Mouse (Mus musculus): ENCODE data around the gene Xpnpep3. TPM values are rescaled to one million over a fixed set of nuclear protein-coding genes. Genes with fewer than 3 reads are reported as not detected.

Xpnpep3 gene
- total RNA-seq (2021): 1 to 10 TPM; 6.5 to 6.7 TPM
- long read RNA-seq, experiment 1, partial matches to known transcripts: 1 of 23 reads
- long read RNA-seq, experiment 1, other reads (novel, unspliced or antisense): 21 of 23 reads
- long read RNA-seq, experiment 2, partial matches to known transcripts: 0 of 9 reads
- long read RNA-seq, experiment 2, other reads (novel, unspliced or antisense): 9 of 9 reads

DNA sequence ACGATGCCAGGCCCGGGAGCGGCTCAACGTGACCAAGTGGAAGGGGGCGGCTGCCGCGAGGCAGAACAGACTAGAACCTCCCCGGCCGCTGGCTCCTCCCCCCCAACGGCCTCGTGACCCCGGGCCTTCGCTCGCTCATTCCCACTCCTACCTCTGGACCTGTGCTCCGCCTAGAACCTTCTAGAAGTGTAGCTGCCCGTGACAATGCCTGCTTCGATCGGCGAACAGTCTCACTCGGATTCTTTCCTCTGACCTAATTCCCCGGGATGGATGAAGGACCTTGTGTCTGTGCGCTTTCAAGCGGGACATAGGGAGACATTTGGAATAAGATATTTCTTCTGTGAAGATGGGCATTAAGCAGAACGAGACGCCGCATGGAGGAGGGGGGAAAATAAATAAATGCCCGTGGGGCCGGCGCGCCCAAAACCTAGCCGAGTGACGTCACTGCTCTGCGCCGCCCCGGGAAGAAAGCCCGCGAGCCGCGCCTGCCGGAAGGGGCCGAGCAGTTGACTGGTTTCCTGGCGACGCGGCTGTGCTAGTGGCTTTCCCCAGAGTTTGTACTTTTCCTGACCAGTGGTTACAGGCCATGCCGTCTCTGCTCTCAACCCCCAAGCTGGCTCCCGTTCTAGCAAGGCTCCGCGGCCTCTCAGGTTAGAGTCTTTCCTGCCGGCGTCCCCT lies at the start of gene Xpnpep3, which contains the start of gene St13:
Xpnpep3 (plus strand) TSS at position 501 of the 678 bp plus-strand sequence.
St13 (minus strand) TSS at position 440 of the 678 bp plus-strand sequence.
- DNase-seq: peak; percentile 96

DNA sequence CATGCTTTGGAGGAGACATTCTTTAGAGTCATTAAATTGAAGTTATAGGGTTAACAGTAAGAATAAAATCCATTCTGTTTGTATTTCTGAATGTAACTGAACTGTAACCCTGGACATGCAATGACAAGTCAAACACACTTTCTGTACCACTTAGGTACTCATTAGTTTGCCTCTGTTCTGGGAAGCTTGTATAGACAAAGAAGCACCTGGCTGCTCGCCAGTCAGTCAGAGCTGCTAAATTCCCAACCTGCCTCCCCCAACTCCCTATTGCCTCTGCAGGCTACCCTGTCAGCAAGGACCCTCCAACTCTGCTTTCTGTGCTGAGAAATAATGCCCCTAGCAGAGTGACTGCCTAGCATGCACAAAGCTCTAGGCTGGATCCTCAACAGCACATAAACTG lies 49.5 kb upstream of the Xpnpep3 start:
- DNase-seq: no peak

DNA sequence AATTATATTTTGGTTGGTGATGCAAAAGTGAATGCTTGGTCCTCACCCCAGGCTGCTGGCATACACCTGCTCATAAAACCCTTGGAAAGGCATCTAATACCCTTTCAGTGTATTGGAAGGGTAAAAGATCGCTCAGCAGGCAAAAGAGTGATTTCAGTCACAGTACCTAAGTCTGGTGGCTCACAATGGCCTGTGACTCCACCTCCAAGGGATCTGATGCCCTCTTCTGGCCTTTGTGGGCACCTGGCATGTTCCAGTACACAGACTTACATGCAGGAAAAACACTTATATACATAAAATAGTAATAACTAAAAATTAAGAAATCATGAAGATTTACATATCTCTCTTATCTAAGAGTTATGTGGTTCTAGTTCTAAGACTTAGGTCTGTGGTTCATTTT lies 47.3 kb upstream of the Xpnpep3 start:
- no peak for DNase-seq

- no peak for DNase-seq
Observed at GRCm38 (mm10) chr15:81355146-81355761, 44.7 kb upstream of the Xpnpep3 start.

DNA sequence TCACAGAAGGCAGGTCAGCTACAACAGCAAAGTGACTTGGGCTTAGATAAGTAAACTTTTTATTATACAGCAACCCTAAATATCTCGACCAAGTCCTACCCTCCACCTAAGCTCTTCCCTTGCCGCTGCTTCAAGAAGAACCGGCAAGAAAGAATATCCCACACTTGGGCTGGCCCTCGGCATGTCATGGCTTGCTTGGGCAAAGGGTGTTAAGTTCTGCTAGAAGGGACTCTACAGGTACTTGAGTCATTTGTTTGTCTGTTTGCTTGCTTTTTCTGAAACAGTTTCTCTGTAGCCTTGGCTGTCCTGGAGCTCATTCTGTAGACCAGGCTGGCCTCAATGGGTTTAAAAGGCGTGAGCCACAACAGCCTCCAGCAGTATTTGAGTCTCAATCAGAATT lies 43.0 kb upstream of the Xpnpep3 start:
- no peak for DNase-seq

DNA sequence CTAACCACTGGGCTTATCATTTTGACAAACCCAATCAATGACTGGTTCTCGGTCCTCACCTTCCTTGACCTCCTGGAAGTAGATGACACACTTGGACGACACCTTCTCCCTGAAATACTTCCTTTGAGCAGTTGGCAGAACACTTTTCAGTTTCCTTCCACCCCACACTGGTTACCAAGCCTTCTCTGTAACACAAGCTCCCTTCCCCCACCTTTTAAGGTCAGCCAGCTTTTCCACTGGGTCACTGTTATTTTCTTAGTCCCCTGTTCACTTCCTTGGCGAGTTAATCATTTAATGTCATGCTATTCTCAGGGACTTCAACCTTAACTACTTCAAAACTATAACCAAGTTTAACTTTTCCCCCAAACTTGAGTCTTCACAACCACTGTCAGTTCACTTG lies 41.0 kb upstream of the Xpnpep3 start:
- DNase-seq: no peak

- DNase-seq: no peak
Observed at GRCm38 (mm10) chr15:81359421-81359820, 40.5 kb upstream of the Xpnpep3 start.

DNA sequence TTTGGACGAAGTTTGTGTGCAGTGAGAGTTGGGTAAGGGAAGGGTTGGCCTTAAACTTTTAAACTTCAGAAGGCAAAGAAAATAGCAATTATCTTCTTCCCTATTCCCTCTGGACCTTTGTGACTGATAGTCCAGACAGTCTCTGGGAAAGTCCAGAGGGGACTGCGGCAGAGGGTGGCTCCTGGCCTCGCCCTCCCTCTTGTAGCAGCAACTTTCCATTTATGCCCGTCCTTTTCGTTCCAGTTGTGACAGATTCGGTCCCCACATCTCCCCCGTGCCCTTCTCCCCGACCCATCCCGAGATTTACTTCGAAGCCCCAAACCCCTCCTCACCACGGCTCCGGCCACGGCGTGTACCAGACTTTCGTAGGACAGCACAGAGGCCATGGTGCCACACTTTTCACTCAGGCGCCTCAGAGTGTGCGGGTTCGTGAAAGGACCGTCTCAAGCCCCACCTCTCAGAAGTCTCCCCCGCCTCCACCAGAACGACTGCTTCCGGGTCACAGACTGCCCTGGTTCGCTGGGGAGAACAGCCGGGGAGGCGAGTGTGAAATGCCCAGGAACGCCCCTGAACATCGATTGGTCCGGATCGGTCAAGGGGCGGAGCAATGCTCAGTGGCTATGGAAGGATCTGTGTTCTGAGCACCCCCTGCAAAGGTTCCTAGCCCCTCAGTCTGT lies 39.5 kb upstream of the Xpnpep3 start, which contains the start of gene Slc25a17:
Slc25a17 (minus strand) TSS at position 468 of the 677 bp plus-strand sequence.
- DNase-seq: peak; percentile 95

GRCm38 (mm10) chr15:81361022-81361404 lies 38.9 kb upstream of the Xpnpep3 start:
- DNase-seq: no peak

GRCm38 (mm10) chr15:81361417-81362015 lies 38.4 kb upstream of the Xpnpep3 start:
- no peak for DNase-seq

- no peak for DNase-seq
Observed at GRCm38 (mm10) chr15:81362501-81362900, 37.4 kb upstream of the Xpnpep3 start.

GRCm38 (mm10) chr15:81364271-81364670 lies 35.7 kb upstream of the Xpnpep3 start:
- DNase-seq: no peak

GRCm38 (mm10) chr15:81365246-81365645 lies 34.7 kb upstream of the Xpnpep3 start:
- DNase-seq: no peak

GRCm38 (mm10) chr15:81366241-81366640 lies 33.7 kb upstream of the Xpnpep3 start:
- no peak for DNase-seq

GRCm38 (mm10) chr15:81368601-81369000 lies 31.3 kb upstream of the Xpnpep3 start:
- no peak for DNase-seq

DNA sequence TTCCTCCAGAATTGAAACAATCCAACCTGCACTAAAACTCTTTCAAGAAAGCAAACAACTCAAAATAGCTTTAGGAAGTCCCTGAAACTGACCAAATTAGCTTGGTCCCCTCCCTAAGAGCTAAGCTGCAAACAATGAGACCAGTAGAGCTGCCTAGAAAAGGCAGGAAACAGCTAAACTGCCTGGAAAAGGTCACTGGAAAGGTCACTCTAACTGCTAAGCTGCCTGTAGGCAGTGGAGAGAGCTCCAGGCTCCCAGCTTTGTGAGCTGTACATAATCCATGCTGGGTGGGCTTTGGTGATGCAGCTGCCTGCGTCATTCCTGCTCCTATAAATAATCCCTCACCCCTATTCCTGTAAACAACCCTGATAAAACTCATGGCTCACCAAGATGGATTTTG lies 29.6 kb upstream of the Xpnpep3 start:
- no peak for DNase-seq

GRCm38 (mm10) chr15:81374621-81375020 lies 25.3 kb upstream of the Xpnpep3 start:
- DNase-seq: no peak

- no peak for DNase-seq
Observed at GRCm38 (mm10) chr15:81378845-81379244, 21.1 kb upstream of the Xpnpep3 start.

GRCm38 (mm10) chr15:81386327-81386726 lies 13.6 kb upstream of the Xpnpep3 start:
- no peak for DNase-seq

DNA sequence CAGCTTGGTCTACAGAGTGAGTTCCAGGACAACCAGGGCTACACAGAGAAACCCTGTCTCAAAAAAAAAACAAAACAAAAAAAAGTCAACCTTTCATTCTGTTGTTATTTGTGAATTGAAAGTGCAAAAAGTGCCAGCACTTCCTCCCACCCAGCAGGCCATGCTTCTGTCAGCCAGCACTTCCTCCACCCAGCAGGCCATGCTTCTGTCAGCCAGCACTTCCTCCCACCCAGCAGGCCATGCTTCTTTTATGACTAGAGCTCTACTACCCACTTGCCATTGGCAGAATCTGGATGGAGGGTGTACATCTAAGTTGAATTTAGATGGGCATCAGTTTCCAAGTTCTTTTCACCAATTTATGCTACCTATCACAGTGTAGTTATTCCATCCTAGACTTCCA lies 6.9 kb upstream of the Xpnpep3 start:
- peak; percentile 13 for DNase-seq

DNA sequence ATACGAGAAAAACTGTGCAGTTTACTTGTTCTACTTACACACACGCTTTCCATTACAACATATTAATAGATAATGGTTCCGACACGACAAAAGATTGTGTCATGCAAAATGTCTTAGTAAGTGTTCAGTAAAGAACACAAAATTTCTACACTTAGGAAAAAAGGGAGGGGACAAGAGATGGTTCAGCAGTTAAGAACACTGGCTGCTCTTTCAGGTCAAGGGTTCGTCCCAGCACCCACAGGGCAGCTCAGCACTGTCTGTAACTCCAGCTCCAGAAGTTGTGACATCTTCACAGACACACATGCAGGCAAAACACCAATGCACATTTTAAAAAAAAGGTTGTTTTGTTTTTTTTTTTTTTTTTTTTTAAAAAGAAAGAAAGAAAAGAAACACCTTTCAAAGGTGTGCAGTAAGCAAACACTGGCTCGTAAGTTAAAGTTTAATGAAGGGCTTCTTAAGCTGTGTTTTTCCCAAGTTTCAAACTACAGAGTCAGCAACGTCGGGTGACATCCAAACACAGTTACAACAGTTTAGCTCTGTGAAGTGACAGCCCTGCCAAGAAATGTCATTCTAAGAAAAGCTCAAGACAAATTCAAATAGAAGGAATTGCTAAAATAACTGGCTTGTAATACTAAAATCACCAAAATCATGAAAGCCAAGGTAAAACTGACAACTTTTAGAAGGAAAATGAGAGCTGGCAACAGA lies 5.6 kb upstream of the Xpnpep3 start:
- no peak for DNase-seq

GRCm38 (mm10) chr15:81398189-81398588 lies 1.7 kb upstream of the Xpnpep3 start:
- no peak for DNase-seq
